21 mouse cellular contexts compared by ENCODE assay signal in genomic region chr9:55789442-55789841, GRCm38 (mm10).
"Had no signal": no experiment of that assay in that cellular context is flagged by ENCODE, and none has a peak within 500 bp of the region (broad histone marks: within the 10 kb centered on the region; RNA-seq: fewer than 3 reads in every experiment).

No protein-coding gene starts in this region.

- H3K4me2 ChIP-seq: heart, embryonic 11.5 days; heart, embryonic 13.5 days; heart, embryonic 15.5 days; hindbrain, embryonic 13.5 days; hindbrain, embryonic 15.5 days; limb, embryonic 13.5 days; limb, embryonic 15.5 days; liver, embryonic 12.5 days had no signal

- H3K9ac ChIP-seq: heart, embryonic 13.5 days; heart, embryonic 15.5 days; hindbrain, embryonic 13.5 days; hindbrain, embryonic 15.5 days; limb, embryonic 13.5 days; limb, embryonic 15.5 days; liver, embryonic 12.5 days; liver, embryonic 14.5 days had no signal

- H3K27ac ChIP-seq: heart, embryonic 13.5 days; heart, embryonic 15.5 days; hindbrain, embryonic 13.5 days; hindbrain, embryonic 15.5 days; hindbrain, postnatal 0 days; layer of hippocampus, adult 2 months; left cerebral cortex, adult 2 months; limb, embryonic 13.5 days; limb, embryonic 15.5 days; liver, embryonic 12.5 days; liver, embryonic 14.5 days had no signal

- H3K4me1 ChIP-seq: heart, embryonic 13.5 days; heart, embryonic 15.5 days; hindbrain, embryonic 13.5 days; hindbrain, embryonic 15.5 days; limb, embryonic 13.5 days; limb, embryonic 15.5 days; liver, embryonic 12.5 days had no signal

- DNase-seq: gastrocnemius, postnatal 25 days; heart, adult 18-20 months; heart, postnatal 14 days; heart, postnatal 36 days; kidney, adult 11 months; kidney, adult 2 months; kidney, postnatal 10 days; kidney, postnatal 25 days; kidney, postnatal 4 days had no signal

- H3K9me3 ChIP-seq: heart, embryonic 15.5 days; hindbrain, embryonic 15.5 days; limb, embryonic 13.5 days; limb, embryonic 15.5 days; liver, embryonic 12.5 days had no signal

- H3K4me3 ChIP-seq: heart, embryonic 13.5 days; heart, embryonic 15.5 days; hindbrain, embryonic 13.5 days; hindbrain, embryonic 15.5 days; layer of hippocampus, adult 2 months; left cerebral cortex, adult 2 months; limb, embryonic 13.5 days; limb, embryonic 15.5 days; liver, embryonic 12.5 days had no signal

- H3K27me3 ChIP-seq: heart, embryonic 13.5 days; heart, embryonic 15.5 days; hindbrain, embryonic 13.5 days; hindbrain, embryonic 15.5 days; limb, embryonic 13.5 days; limb, embryonic 15.5 days; liver, embryonic 12.5 days had no signal

- H3K36me3 ChIP-seq: heart, embryonic 13.5 days; heart, embryonic 15.5 days; hindbrain, embryonic 13.5 days; hindbrain, embryonic 15.5 days; limb, embryonic 13.5 days; limb, embryonic 15.5 days; liver, embryonic 12.5 days had no signal
